Mouse (Mus musculus): ENCODE data around the gene Dmrt3. TPM values are rescaled to one million over a fixed set of nuclear protein-coding genes. Genes with fewer than 3 reads are reported as not detected.
A peak's percentile ranks its signal among the peaks of the same experiment; 100 is the strongest.

Gene Dmrt3
- total and polyA plus RNA-seq, 2 experiments: not detected

GRCm38 (mm10) chr19:25670571-25671285 lies 60.6 kb downstream of the Dmrt3 start:
- Histone ChIP-seq H3K4me3 (ENCODE audit: insufficient read depth, low read depth, low read length) (no peak overlapping the region), H3K4me1 (ENCODE audit: control insufficient read depth, insufficient read depth, low read length) (peaks cover 4% of the 10 kb centered on the region; the same call in 1 of the 2 replicates), H3K27ac (replicated peaks; ENCODE audit: insufficient read depth, low read depth, low read length) (no peak overlapping the region), H3K9ac (ENCODE audit: low read depth, low read length) (no peak overlapping the region), H3K27me3 (ENCODE audit: control insufficient read depth, insufficient read depth, low read length) (peaks cover 12% of the 10 kb centered on the region), H3K36me3 (ENCODE audit: control insufficient read depth, insufficient read depth, low read length) (no peaks in the 10 kb centered on the region), H3K79me2 (ENCODE audit: control insufficient read depth, insufficient read depth, low read length) (no peaks in the 10 kb centered on the region)
- DNase-seq (ENCODE audit: extremely low read depth, low read depth, low spot score): no peak
- 15% methylated on average over 17 of the region's 17 CpGs for WGBS
- TF ChIP-seq CTCF (IDR thresholded peaks at IDR 0.05; ENCODE audit: low read depth, low read length): no peak
- TF ChIP-seq POLR2A (IDR thresholded peaks at IDR 0.05; ENCODE audit: extremely low read depth, insufficient read depth, low read length): no peak

GRCm38 (mm10) chr19:25671681-25672080 lies 61.6 kb downstream of the Dmrt3 start:
- no peak for TF ChIP-seq POLR2A (IDR thresholded peaks at IDR 0.05; ENCODE audit: extremely low read depth, insufficient read depth, low read length)
- Histone ChIP-seq H3K79me2 (ENCODE audit: control insufficient read depth, insufficient read depth, low read length) (no peaks in the 10 kb centered on the region), H3K36me3 (ENCODE audit: control insufficient read depth, insufficient read depth, low read length) (no peaks in the 10 kb centered on the region), H3K4me1 (ENCODE audit: control insufficient read depth, insufficient read depth, low read length) (peaks cover 4% of the 10 kb centered on the region; the same call in 1 of the 2 replicates), H3K27ac (replicated peaks; ENCODE audit: insufficient read depth, low read depth, low read length) (no peak overlapping the region), H3K9ac (ENCODE audit: low read depth, low read length) (no peak overlapping the region), H3K27me3 (ENCODE audit: control insufficient read depth, insufficient read depth, low read length) (peaks cover 12% of the 10 kb centered on the region), H3K4me3 (ENCODE audit: insufficient read depth, low read depth, low read length) (no peak overlapping the region)
- DNase-seq (ENCODE audit: extremely low read depth, low read depth, low spot score): no peak
- WGBS: 4% methylated on average over 14 of the region's 14 CpGs

GRCm38 (mm10) chr19:25672101-25672950 lies 62.2 kb downstream of the Dmrt3 start, which contains the start of gene Dmrt2:
Gene Dmrt2, plus strand, starts transcription at chr19:25672411.
- peaks cover 12% of the 10 kb centered on the region for H3K27me3 ChIP-seq (ENCODE audit: control insufficient read depth, insufficient read depth, low read length)
- no peak within 1 kb of the TSS for H3K27ac ChIP-seq (replicated peaks; ENCODE audit: insufficient read depth, low read depth, low read length)
- no peaks in the 10 kb centered on the region for H3K36me3 ChIP-seq (ENCODE audit: control insufficient read depth, insufficient read depth, low read length)
- H3K4me3 ChIP-seq (ENCODE audit: insufficient read depth, low read depth, low read length): peak within 1 kb of the TSS; percentile 22
- 2% methylated on average over 44 of the region's 44 CpGs for WGBS
- TF ChIP-seq CTCF (IDR thresholded peaks at IDR 0.05; ENCODE audit: low read depth, low read length): no peak
- TF ChIP-seq POLR2A (IDR thresholded peaks at IDR 0.05; ENCODE audit: extremely low read depth, insufficient read depth, low read length): no peak
- H3K79me2 ChIP-seq (ENCODE audit: control insufficient read depth, insufficient read depth, low read length): no peaks in the 10 kb centered on the region
- no peak within 1 kb of the TSS for H3K9ac ChIP-seq (ENCODE audit: low read depth, low read length)
- DNase-seq (ENCODE audit: extremely low read depth, low read depth, low spot score): peak; percentile 34
- peaks cover 4% of the 10 kb centered on the region; the same call in 1 of the 2 replicates for H3K4me1 ChIP-seq (ENCODE audit: control insufficient read depth, insufficient read depth, low read length)

Other genes starting within 250 kb of the Dmrt3 start
- gene Dmrt1, start 104.7 kb upstream of the Dmrt3 start, total RNA-seq (2014; rRNA removed): not detected in 2 replicates
- not detected in 2 replicates for gene Dmrt1, start 104.7 kb upstream of the Dmrt3 start, polyA plus RNA-seq (2012; rRNA removed)
- 0.47 and 0.74 TPM in 2 replicates for gene Dmrt2, start 62.1 kb downstream of the Dmrt3 start, total RNA-seq (2014; rRNA removed)
- 0.31 and 0.42 TPM in 2 replicates for gene Dmrt2, start 62.1 kb downstream of the Dmrt3 start, polyA plus RNA-seq (2012; rRNA removed)